In the genomic region with DNA sequence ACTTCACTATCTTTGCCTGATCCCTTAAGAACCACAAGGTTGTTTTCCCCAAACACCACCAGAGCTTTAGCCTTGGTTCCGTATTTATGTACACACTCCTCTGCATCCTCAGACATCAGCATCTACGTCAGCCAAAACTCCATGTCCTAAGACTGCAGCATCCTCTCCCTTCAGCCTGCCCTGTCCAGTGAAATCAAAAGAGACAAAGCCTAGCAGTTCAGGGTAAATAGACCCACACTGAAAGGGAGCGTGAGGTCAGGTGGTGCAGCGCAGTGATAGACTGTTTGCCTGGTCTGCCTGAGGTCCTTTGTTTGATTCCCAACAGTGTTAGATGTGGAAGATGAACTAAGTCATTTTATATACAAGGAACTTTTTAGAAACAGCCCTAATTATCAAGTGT, we compare ENCODE assay signal across 22 mouse cellular contexts. TPM values are rescaled to one million over a fixed set of nuclear protein-coding genes. Genes with fewer than 3 reads are reported as not detected.
DNase-seq lines count a peak whose midpoint lies in the region; ATAC-seq and TF ChIP-seq lines count a peak whose summit lies in the region.
"Had no signal": no experiment of that assay in that cellular context is flagged by ENCODE, and none has a peak within 500 bp of the region (broad histone marks: within the 10 kb centered on the region; RNA-seq: fewer than 3 reads in every experiment).

No protein-coding gene starts in this region.

- no peak overlapping the region for H3K4me3 ChIP-seq in forebrain, embryonic 12.5 days (replicated peaks)
- H3K4me3 ChIP-seq in forebrain, embryonic 13.5 days, result no peak overlapping the region
- no peak overlapping the region for H3K4me3 ChIP-seq in lung, embryonic 15.5 days
- H3K4me3 ChIP-seq in ES-Bruce4 (ENCODE audit: low read depth, low read length), result no peak overlapping the region
- H3K4me3 ChIP-seq in embryonic facial prominence, embryonic 14.5 days (ENCODE audit: low read depth, low read length), result no peak overlapping the region
- H3K4me3 ChIP-seq: embryonic facial prominence, embryonic 15.5 days; hindbrain, embryonic 15.5 days; limb, embryonic 13.5 days; liver, embryonic 13.5 days; midbrain, embryonic 13.5 days had no signal

- H3K4me2 ChIP-seq in forebrain, embryonic 12.5 days, result no peak overlapping the region
- no peak overlapping the region for H3K4me2 ChIP-seq in forebrain, embryonic 13.5 days
- no peak overlapping the region for H3K4me2 ChIP-seq in lung, embryonic 15.5 days
- no peak overlapping the region for H3K4me2 ChIP-seq in embryonic facial prominence, embryonic 14.5 days (ENCODE audit: low read depth, low read length)
- H3K4me2 ChIP-seq: embryonic facial prominence, embryonic 15.5 days; hindbrain, embryonic 15.5 days; limb, embryonic 13.5 days; liver, embryonic 13.5 days; lung, embryonic 14.5 days; midbrain, embryonic 13.5 days had no signal

- WGBS in forebrain, embryonic 12.5 days, result 45% methylated on average over 4 of the region's 4 CpGs
- WGBS in forebrain, embryonic 13.5 days, result 48% methylated on average over 4 of the region's 4 CpGs
- WGBS in lung, embryonic 15.5 days, result 75% methylated on average over 4 of the region's 4 CpGs
- 90% methylated on average over 4 of the region's 4 CpGs for WGBS in embryonic facial prominence, embryonic 14.5 days

- no peak for TF ChIP-seq CTCF in ES-Bruce4 (IDR thresholded peaks at IDR 0.05; ENCODE audit: low read depth, low read length)

- H3K9me3 ChIP-seq in forebrain, embryonic 12.5 days, result no peaks in the 10 kb centered on the region
- H3K9me3 ChIP-seq in forebrain, embryonic 13.5 days (replicated peaks), result no peaks in the 10 kb centered on the region
- no peaks in the 10 kb centered on the region for H3K9me3 ChIP-seq in lung, embryonic 15.5 days
- no peaks in the 10 kb centered on the region for H3K9me3 ChIP-seq in ES-Bruce4 (replicated peaks; ENCODE audit: control insufficient read depth, insufficient read depth, low read length, poor library complexity, severe bottlenecking)
- no peaks in the 10 kb centered on the region for H3K9me3 ChIP-seq in embryonic facial prominence, embryonic 14.5 days (ENCODE audit: control insufficient read depth, low read length)
- H3K9me3 ChIP-seq: embryonic facial prominence, embryonic 15.5 days; hindbrain, embryonic 15.5 days; limb, embryonic 13.5 days; liver, embryonic 13.5 days; midbrain, embryonic 13.5 days had no signal

- TF ChIP-seq POLR2A in ES-Bruce4 (IDR thresholded peaks at IDR 0.05; ENCODE audit: insufficient read depth, low read length), result no peak

- no peak overlapping the region for H3K9ac ChIP-seq in forebrain, embryonic 12.5 days
- H3K9ac ChIP-seq in forebrain, embryonic 13.5 days, result no peak overlapping the region
- no peak overlapping the region for H3K9ac ChIP-seq in lung, embryonic 15.5 days
- no peak overlapping the region for H3K9ac ChIP-seq in ES-Bruce4 (ENCODE audit: low read depth, poor library complexity, severe bottlenecking)
- no peak overlapping the region for H3K9ac ChIP-seq in embryonic facial prominence, embryonic 14.5 days (ENCODE audit: low read depth, low read length)
- H3K9ac ChIP-seq: embryonic facial prominence, embryonic 15.5 days; hindbrain, embryonic 15.5 days; limb, embryonic 13.5 days; liver, embryonic 13.5 days; lung, embryonic 14.5 days; midbrain, embryonic 13.5 days had no signal

- H3K4me1 ChIP-seq in forebrain, embryonic 12.5 days, result peaks cover 26% of the 10 kb centered on the region
- H3K4me1 ChIP-seq in forebrain, embryonic 13.5 days, result peaks cover 21% of the 10 kb centered on the region
- H3K4me1 ChIP-seq in lung, embryonic 15.5 days, result peaks cover 29% of the 10 kb centered on the region
- H3K4me1 ChIP-seq in ES-Bruce4 (ENCODE audit: control insufficient read depth, insufficient read depth, low read length), result peaks cover 11% of the 10 kb centered on the region
- H3K4me1 ChIP-seq in embryonic facial prominence, embryonic 14.5 days (ENCODE audit: control insufficient read depth, insufficient read depth, low read length), result peaks cover 6% of the 10 kb centered on the region
- H3K4me1 ChIP-seq: embryonic facial prominence, embryonic 15.5 days; hindbrain, embryonic 15.5 days; liver, embryonic 13.5 days had no signal

- DNase-seq in lung, postnatal 10 days, result no peak
- no peak for DNase-seq in embryonic facial prominence, embryonic 14.5 days (ENCODE audit: low spot score)
- DNase-seq in spleen, postnatal 10 days (ENCODE audit: low spot score in 2 of 2), result no peak
- DNase-seq: cerebellum, adult 2 months; cerebellum, postnatal 36 days; gastrocnemius, postnatal 36 days; kidney, adult 11 months; liver, embryonic 13.5 days; lung, embryonic 14.5 days; right cerebral cortex, adult 18-20 months; thymus, adult 18-20 months; thymus, postnatal 4 days had no signal

- H3K36me3 ChIP-seq in forebrain, embryonic 12.5 days (replicated peaks), result peaks cover 9% of the 10 kb centered on the region; the same call in 1 of the 2 replicates
- H3K36me3 ChIP-seq in forebrain, embryonic 13.5 days (ENCODE audit: poor library complexity, severe bottlenecking), result peaks cover 4% of the 10 kb centered on the region; the same call in 1 of the 2 replicates
- H3K36me3 ChIP-seq in lung, embryonic 15.5 days, result no peaks in the 10 kb centered on the region
- H3K36me3 ChIP-seq in ES-Bruce4 (ENCODE audit: control insufficient read depth, insufficient read depth, low read length, poor library complexity, severe bottlenecking), result no peaks in the 10 kb centered on the region
- H3K36me3 ChIP-seq in embryonic facial prominence, embryonic 14.5 days (ENCODE audit: control insufficient read depth, insufficient read depth, low read length), result no peaks in the 10 kb centered on the region
- H3K36me3 ChIP-seq: embryonic facial prominence, embryonic 15.5 days; hindbrain, embryonic 15.5 days; liver, embryonic 13.5 days had no signal

- no peak overlapping the region for H3K27ac ChIP-seq in forebrain, embryonic 12.5 days
- no peak overlapping the region for H3K27ac ChIP-seq in forebrain, embryonic 13.5 days
- H3K27ac ChIP-seq in lung, embryonic 15.5 days, result peak overlapping the region; percentile 24; the same call in 1 of the 2 replicates
- H3K27ac ChIP-seq in ES-Bruce4 (ENCODE audit: insufficient read depth, low read length), result peak overlapping the region; percentile 70
- peak overlapping the region; percentile 28; the same call in 1 of the 2 replicates for H3K27ac ChIP-seq in embryonic facial prominence, embryonic 14.5 days (replicated peaks; ENCODE audit: low read depth, low read length)
- H3K27ac ChIP-seq: liver, embryonic 13.5 days; macrophage had no signal

- 0 out of 2 replicates have a peak, but pooled peaks have one; percentile 45 for ATAC-seq in forebrain, embryonic 12.5 days (ENCODE audit: low FRiP score)
- no peak for ATAC-seq in forebrain, embryonic 13.5 days
- ATAC-seq in lung, embryonic 15.5 days (ENCODE audit: borderline replicate concordance, extremely low read depth, low FRiP score, low TSS enrichment), result no peak
- ATAC-seq in embryonic facial prominence, embryonic 14.5 days (ENCODE audit: low read depth), result no peak
- ATAC-seq: midbrain, embryonic 13.5 days had no signal

- no peaks in the 10 kb centered on the region for H3K27me3 ChIP-seq in forebrain, embryonic 12.5 days
- H3K27me3 ChIP-seq in forebrain, embryonic 13.5 days, result no peaks in the 10 kb centered on the region
- H3K27me3 ChIP-seq in lung, embryonic 15.5 days, result no peaks in the 10 kb centered on the region
- no peaks in the 10 kb centered on the region for H3K27me3 ChIP-seq in ES-Bruce4 (ENCODE audit: control insufficient read depth, insufficient read depth, low read length, poor library complexity, severe bottlenecking)
- H3K27me3 ChIP-seq in embryonic facial prominence, embryonic 14.5 days (replicated peaks; ENCODE audit: control insufficient read depth, insufficient read depth, low read length), result no peaks in the 10 kb centered on the region
- H3K27me3 ChIP-seq: CH12.LX; embryonic facial prominence, embryonic 15.5 days; hindbrain, embryonic 15.5 days; limb, embryonic 13.5 days; liver, embryonic 13.5 days; midbrain, embryonic 13.5 days had no signal

- peak; percentile 45; the same call in 1 of the 2 replicates for TF ChIP-seq EP300 in ES-Bruce4 (IDR thresholded peaks at IDR 0.05; ENCODE audit: insufficient read depth, low read depth, low read length)

RNA-seq across cellular contexts. Expression of a gene that starts 50.3 kb away (rescaled TPM):
- 70.0 and 72.3 TPM in 2 replicates for polyA plus RNA-seq in forebrain, embryonic 12.5 days (2016; fragmentation: Nextera tagmentation; extraction: Ambion mirVana)
- polyA plus RNA-seq in forebrain, embryonic 13.5 days (2015; fragmentation: Nextera tagmentation; extraction: Ambion mirVana), result 64.1 and 69.3 TPM in 2 replicates
- 86.9 and 91.8 TPM in 2 replicates for polyA plus RNA-seq in lung, embryonic 15.5 days (2015; fragmentation: Nextera tagmentation; extraction: Ambion mirVana)
- 48.8 and 56.4 TPM in 2 replicates for polyA plus RNA-seq in ES-Bruce4 (2011; ENCODE audit: insufficient read depth, insufficient read length, low read depth, missing spikeins)
- polyA plus RNA-seq in embryonic facial prominence, embryonic 14.5 days (2014; fragmentation: Nextera tagmentation; extraction: Ambion mirVana), result 64.9 and 72.3 TPM in 2 replicates

Comparison
In these comparisons a context has a peak if more than half of its experiments do, and no peak if none do; other contexts are left out.
1. H3K27ac ChIP-seq: peak in lung, embryonic 15.5 days (single experiment), ES-Bruce4 (single experiment) and embryonic facial prominence, embryonic 14.5 days (single experiment); none in forebrain, embryonic 12.5 days (single experiment) and forebrain, embryonic 13.5 days (single experiment).